Mouse (Mus musculus): ENCODE data around the gene Dcun1d4. TPM values are rescaled to one million over a fixed set of nuclear protein-coding genes. Genes with fewer than 3 reads are reported as not detected.

Gene Dcun1d4
- polyA plus RNA-seq, 1 experiment from 2014 or later: 14.8 TPM

DNA sequence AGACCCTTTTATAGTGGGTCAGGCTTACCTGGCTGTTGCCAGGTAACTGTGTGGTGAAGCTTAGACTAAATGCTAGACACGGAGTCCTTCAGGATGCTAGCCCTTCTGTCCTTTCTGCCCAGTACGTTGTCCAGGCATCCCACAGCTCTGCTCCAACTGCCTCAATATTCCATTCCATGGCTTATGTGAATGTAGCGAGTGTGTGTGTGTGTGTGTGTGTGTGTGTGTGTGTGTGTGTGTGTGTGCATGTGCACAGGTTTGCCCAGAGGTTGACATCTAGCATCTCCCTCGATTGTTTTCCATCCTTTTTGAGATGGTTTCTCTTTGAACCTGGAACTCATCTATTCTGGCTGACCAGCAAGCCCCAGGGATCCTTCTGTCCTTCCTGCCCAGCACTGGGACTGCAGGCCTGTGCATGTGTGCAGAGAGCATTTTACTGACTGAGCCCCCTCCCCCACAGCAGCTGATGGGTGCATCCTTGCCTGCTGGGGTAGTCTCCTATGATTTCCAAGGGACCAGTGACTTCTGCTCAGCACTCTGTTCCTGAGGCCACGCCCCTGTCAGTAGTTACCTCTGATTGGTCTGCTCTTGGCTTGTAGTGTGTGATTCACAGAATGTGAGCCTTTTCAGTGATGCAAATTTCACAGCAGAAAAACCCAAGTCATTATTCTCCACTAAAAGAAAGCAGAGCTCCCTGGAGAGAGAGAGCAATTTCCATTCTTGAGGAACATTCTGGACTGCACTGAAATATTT is 118.3 kb downstream of the Dcun1d4 start:
- H3K9ac ChIP-seq (ENCODE audit: low read depth, low read length): no peak overlapping the region
- H3K4me2 ChIP-seq (ENCODE audit: low read depth, low read length): no peak overlapping the region
- no peaks in the 10 kb centered on the region for H3K4me1 ChIP-seq (ENCODE audit: control insufficient read depth, insufficient read depth, low read length)
- ATAC-seq: no peak
- H3K27ac ChIP-seq (ENCODE audit: low read length): no peak overlapping the region
- no peak overlapping the region for H3K4me3 ChIP-seq (ENCODE audit: low read length)
- no peaks in the 10 kb centered on the region for H3K27me3 ChIP-seq (replicated peaks; ENCODE audit: control insufficient read depth, insufficient read depth, low read length)
- H3K9me3 ChIP-seq (ENCODE audit: control insufficient read depth, low read length): no peaks in the 10 kb centered on the region
- no peaks in the 10 kb centered on the region for H3K36me3 ChIP-seq (ENCODE audit: control insufficient read depth, insufficient read depth, low read length)
- WGBS: 64% methylated on average over 5 of the region's 5 CpGs

DNA sequence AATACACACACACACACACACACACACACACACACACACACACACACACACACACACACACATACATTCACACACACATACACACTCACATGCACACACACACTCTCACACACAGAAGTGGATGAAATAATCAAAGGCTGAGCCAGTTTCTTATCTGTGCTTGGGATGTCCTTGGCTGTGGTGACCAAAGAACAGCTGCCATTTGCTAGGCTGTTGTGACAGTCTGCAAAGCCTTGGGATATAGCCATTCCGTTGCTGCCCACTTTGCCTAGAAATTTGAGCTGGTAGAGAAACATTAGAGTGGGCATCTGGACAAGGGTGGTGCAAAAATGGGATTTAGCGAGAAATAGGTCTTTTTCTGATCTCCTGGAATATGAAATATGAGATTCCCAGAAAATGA is 119.2 kb downstream of the Dcun1d4 start:
- no peak overlapping the region for H3K9ac ChIP-seq (ENCODE audit: low read depth, low read length)
- H3K36me3 ChIP-seq (ENCODE audit: control insufficient read depth, insufficient read depth, low read length): no peaks in the 10 kb centered on the region
- H3K9me3 ChIP-seq (ENCODE audit: control insufficient read depth, low read length): no peaks in the 10 kb centered on the region
- no peaks in the 10 kb centered on the region for H3K27me3 ChIP-seq (replicated peaks; ENCODE audit: control insufficient read depth, insufficient read depth, low read length)
- 70% methylated on average over 2 of the region's 2 CpGs for WGBS
- H3K27ac ChIP-seq (ENCODE audit: low read length): no peak overlapping the region
- H3K4me1 ChIP-seq (ENCODE audit: control insufficient read depth, insufficient read depth, low read length): no peaks in the 10 kb centered on the region
- no peak overlapping the region for H3K4me3 ChIP-seq (ENCODE audit: low read length)
- no peak for ATAC-seq
- H3K4me2 ChIP-seq (ENCODE audit: low read depth, low read length): no peak overlapping the region

DNA sequence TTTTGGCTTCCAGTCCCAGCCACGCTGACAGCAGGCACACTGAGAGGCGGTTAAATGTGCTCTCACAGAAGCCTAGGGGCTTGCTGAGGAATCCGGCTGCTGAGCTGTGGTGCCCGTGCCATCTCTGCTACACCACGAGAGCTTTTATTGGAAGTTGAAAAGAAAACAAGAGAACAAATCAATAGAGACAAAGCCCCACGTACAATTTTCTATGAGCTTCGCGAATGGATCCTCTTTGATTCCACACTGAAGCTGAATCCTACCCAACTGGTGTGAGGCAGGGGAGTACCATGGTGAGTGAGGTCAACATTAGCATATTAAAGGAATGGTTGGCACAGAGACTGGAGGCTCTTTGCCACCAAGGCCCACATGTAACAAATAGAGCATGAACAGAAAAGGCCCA is 120.6 kb downstream of the Dcun1d4 start:
- no peaks in the 10 kb centered on the region for H3K4me1 ChIP-seq (ENCODE audit: control insufficient read depth, insufficient read depth, low read length)
- no peaks in the 10 kb centered on the region for H3K36me3 ChIP-seq (ENCODE audit: control insufficient read depth, insufficient read depth, low read length)
- no peak overlapping the region for H3K4me3 ChIP-seq (ENCODE audit: low read length)
- no peak overlapping the region for H3K4me2 ChIP-seq (ENCODE audit: low read depth, low read length)
- H3K27ac ChIP-seq (ENCODE audit: low read length): no peak overlapping the region
- WGBS: 70% methylated on average over 8 of the region's 8 CpGs
- H3K27me3 ChIP-seq (replicated peaks; ENCODE audit: control insufficient read depth, insufficient read depth, low read length): no peaks in the 10 kb centered on the region
- no peaks in the 10 kb centered on the region for H3K9me3 ChIP-seq (ENCODE audit: control insufficient read depth, low read length)
- ATAC-seq: no peak
- no peak overlapping the region for H3K9ac ChIP-seq (ENCODE audit: low read depth, low read length)

DNA sequence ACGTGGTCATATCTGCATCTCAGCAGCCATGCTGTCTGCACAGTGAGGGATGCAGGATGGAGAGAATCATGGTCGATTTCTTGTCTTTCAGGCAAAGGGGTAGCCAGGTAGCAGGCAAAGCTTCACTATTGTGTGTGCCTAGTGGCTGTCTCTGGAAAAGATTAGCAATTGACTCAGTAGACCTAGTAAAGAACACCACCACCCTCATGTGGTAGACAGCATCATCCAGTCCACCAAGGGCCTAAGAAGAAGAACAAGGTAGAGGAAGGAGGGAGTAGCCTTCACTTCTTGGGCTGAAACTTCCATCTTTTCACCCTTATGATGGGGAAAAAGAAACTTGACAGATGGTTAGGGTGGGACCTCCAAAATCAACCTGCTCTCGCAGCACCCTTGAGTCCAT is 122.1 kb downstream of the Dcun1d4 start:
- H3K4me1 ChIP-seq (ENCODE audit: control insufficient read depth, insufficient read depth, low read length): no peaks in the 10 kb centered on the region
- H3K9ac ChIP-seq (ENCODE audit: low read depth, low read length): no peak overlapping the region
- no peaks in the 10 kb centered on the region for H3K9me3 ChIP-seq (ENCODE audit: control insufficient read depth, low read length)
- no peak overlapping the region for H3K4me2 ChIP-seq (ENCODE audit: low read depth, low read length)
- H3K36me3 ChIP-seq (ENCODE audit: control insufficient read depth, insufficient read depth, low read length): no peaks in the 10 kb centered on the region
- H3K4me3 ChIP-seq (ENCODE audit: low read length): no peak overlapping the region
- 82% methylated on average over 3 of the region's 3 CpGs for WGBS
- ATAC-seq: no peak
- H3K27me3 ChIP-seq (replicated peaks; ENCODE audit: control insufficient read depth, insufficient read depth, low read length): no peaks in the 10 kb centered on the region
- H3K27ac ChIP-seq (ENCODE audit: low read length): no peak overlapping the region

DNA sequence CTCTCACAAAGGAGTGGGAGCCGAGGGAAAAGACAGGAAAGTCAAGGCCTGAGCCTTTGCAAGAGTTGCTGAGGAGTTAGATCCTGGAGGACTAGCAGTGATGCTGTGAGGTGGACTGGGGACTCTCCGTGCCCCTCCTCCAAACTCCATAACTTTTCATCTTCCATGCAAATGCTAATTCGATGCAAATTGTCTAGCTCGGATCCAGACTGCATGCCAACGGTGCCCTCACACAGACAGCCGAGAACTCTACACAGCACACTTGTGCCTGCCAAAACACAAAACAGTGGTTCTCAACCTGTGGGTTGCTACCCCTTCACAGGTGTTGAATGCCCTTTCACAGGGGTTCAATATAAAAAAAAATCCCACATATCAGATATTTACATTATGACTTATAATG is 123.7 kb downstream of the Dcun1d4 start:
- no peaks in the 10 kb centered on the region for H3K27me3 ChIP-seq (replicated peaks; ENCODE audit: control insufficient read depth, insufficient read depth, low read length)

DNA sequence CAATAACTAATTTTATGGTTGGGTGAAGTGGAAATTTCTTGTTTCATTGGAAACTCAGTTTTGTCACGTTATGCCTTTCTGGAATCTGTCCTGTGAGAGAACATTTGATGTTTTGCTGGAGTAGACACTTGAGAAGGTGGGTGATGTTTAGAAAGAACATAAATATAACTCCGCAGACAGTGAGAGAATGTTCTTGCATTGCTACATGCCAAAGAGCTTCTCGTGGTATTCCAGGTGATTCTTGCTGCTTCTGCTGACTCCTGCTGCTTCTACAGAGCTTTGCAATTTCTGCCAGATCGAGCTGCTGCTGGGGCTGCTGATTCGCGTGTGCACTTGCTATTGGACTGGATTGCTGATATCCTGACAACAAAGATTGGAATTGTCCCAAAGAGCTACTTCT is 124.2 kb downstream of the Dcun1d4 start:
- Histone ChIP-seq H3K4me1 (ENCODE audit: control insufficient read depth, insufficient read depth, low read length) (no peaks in the 10 kb centered on the region), H3K27ac (ENCODE audit: low read length) (no peak overlapping the region), H3K36me3 (ENCODE audit: control insufficient read depth, insufficient read depth, low read length) (no peaks in the 10 kb centered on the region), H3K4me3 (ENCODE audit: low read length) (no peak overlapping the region), H3K9me3 (ENCODE audit: control insufficient read depth, low read length) (no peaks in the 10 kb centered on the region), H3K27me3 (replicated peaks; ENCODE audit: control insufficient read depth, insufficient read depth, low read length) (no peaks in the 10 kb centered on the region), H3K4me2 (ENCODE audit: low read depth, low read length) (no peak overlapping the region), H3K9ac (ENCODE audit: low read depth, low read length) (no peak overlapping the region)
- WGBS: 83% methylated on average over 6 of the region's 6 CpGs
- ATAC-seq: no peak

More for the DNA sequence above, 123.7 kb downstream of the Dcun1d4 start:
- Histone ChIP-seq H3K4me2 (ENCODE audit: low read depth, low read length) (no peak overlapping the region), H3K4me1 (ENCODE audit: control insufficient read depth, insufficient read depth, low read length) (no peaks in the 10 kb centered on the region), H3K9me3 (ENCODE audit: control insufficient read depth, low read length) (no peaks in the 10 kb centered on the region), H3K4me3 (ENCODE audit: low read length) (no peak overlapping the region), H3K27ac (ENCODE audit: low read length) (no peak overlapping the region), H3K9ac (ENCODE audit: low read depth, low read length) (no peak overlapping the region), H3K36me3 (ENCODE audit: control insufficient read depth, insufficient read depth, low read length) (no peaks in the 10 kb centered on the region)
- 86% methylated on average over 6 of the region's 6 CpGs for WGBS
- no peak for ATAC-seq

Other genes starting within 250 kb of the Dcun1d4 start
- 22.1 and 22.6 TPM in 2 replicates for gene Fryl, start 224.4 kb upstream of the Dcun1d4 start, polyA plus RNA-seq (2015; fragmentation: Nextera tagmentation; extraction: Ambion mirVana)
- 250 and 270 TPM in 2 replicates for gene Ociad1, start 188.2 kb upstream of the Dcun1d4 start, polyA plus RNA-seq (2015; fragmentation: Nextera tagmentation; extraction: Ambion mirVana)
- gene Ociad2, start 140.0 kb upstream of the Dcun1d4 start, polyA plus RNA-seq (2015; fragmentation: Nextera tagmentation; extraction: Ambion mirVana): 273 and 289 TPM in 2 replicates
- 0.13 and 0.16 TPM in 2 replicates for gene Cwh43, start 74.9 kb upstream of the Dcun1d4 start, polyA plus RNA-seq (2015; fragmentation: Nextera tagmentation; extraction: Ambion mirVana)
- gene Lrrc66, start 151.5 kb downstream of the Dcun1d4 start, polyA plus RNA-seq (2015; fragmentation: Nextera tagmentation; extraction: Ambion mirVana): 7.2 and 10.3 TPM in 2 replicates
- 16.5 and 16.6 TPM in 2 replicates for gene Sgcb, start 166.8 kb downstream of the Dcun1d4 start, polyA plus RNA-seq (2015; fragmentation: Nextera tagmentation; extraction: Ambion mirVana)
- gene Spata18, start 170.4 kb downstream of the Dcun1d4 start, polyA plus RNA-seq (2015; fragmentation: Nextera tagmentation; extraction: Ambion mirVana): 0.31 and 0.55 TPM in 2 replicates